Mouse (Mus musculus) liver, postnatal 0 days (tissue): Measurements from ENCODE around the gene Ccdc86.

Source experiments
- CTCF ChIP-seq: sonication (generic); IDR thresholded peaks from 2 replicates; pipeline ENCODE4 v1.5.1; 2016; ENCODE audit warnings: antibody characterized with exemption, low read depth
- EP300 ChIP-seq: IDR thresholded peaks from 2 replicates; pipeline ENCODE4 v1.6.1; 2016; ENCODE audit warnings: antibody characterized with exemption, low read depth, mild to moderate bottlenecking

DNA sequence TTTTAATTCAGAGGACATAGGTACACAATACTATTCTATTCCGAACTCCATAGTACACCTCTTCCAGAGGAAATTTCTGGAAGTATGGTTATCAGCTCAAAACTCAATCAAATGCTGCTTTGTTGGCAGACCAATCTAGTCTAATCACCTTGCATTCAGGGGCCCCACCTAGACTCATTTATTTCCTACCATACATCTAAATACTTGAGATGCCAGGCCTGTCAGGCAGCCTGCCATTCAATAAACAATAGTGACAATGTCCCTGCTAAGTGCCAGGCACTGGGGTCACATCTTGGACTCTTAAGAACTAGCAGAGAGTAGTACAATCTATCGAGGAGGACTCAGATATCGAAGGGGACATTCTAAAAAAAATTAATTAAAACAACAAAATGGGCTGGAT is 56.9 kb downstream of the Ccdc86 start:
- TF ChIP-seq CTCF (no peak), EP300 (no peak)
